Mouse (Mus musculus): ENCODE results near the gene Id1. TPM values are rescaled to one million over a fixed set of nuclear protein-coding genes. Genes with fewer than 3 reads are reported as not detected.

The Id1 gene
- total RNA-seq, 2 experiments from 2014 or later = 22.4 to 24.2 TPM

DNA sequence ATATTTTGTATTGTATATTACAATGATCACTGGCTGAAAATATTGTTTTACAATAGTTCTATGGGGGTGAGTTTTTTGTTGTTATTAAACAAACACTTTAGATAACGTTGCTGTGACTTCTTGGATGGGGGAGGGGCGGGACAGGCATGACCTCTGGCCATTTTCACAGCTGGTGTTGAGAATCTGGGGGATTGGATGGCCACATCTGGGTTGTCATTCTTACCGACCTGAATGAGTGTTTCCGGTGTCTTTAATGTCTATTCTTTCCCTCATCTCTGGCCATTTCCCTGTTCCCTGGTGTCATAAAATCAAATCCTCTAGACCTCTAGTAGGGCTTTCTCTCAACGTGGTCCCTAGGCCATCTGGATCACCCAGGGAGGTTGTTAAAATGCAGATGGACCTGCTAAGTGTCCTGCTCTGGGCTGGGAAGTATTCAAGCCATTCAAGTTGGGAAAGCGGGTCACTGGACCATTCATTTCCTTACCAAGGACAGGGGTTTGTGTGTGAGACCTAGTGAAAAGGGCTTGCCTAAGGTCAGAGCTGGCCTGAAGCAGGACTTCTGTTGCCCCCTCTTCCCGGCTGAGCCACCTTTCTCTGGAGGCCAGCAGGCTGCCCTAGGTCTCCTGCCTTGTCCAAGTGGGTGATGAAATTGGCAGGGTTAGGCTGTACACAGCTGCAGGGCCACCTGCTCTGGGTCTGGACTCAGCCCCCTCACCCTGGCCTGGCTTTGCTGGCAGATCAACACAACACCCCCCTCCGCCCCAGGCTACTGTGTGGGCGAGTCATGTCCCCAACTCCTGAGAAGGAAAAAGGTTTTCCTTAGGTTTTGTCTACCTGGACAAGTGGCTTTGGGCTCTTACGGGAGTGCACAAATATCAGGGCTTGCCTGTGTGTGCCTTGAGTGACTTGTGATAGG lies 1.5 kb downstream of the Id1 start:
- H3K27ac ChIP-seq = peak overlapping the region; percentile 79
- H3K4me3 ChIP-seq = peak overlapping the region; percentile 42
- no peak for DNase-seq (ENCODE audit: extremely low spot score in 1 of 2, low spot score in 2 of 2)
- TF ChIP-seq CTCF (IDR thresholded peaks at IDR 0.05) = no peak
- intact Hi-C loops (cut with DNase I) = no loop called here

DNA sequence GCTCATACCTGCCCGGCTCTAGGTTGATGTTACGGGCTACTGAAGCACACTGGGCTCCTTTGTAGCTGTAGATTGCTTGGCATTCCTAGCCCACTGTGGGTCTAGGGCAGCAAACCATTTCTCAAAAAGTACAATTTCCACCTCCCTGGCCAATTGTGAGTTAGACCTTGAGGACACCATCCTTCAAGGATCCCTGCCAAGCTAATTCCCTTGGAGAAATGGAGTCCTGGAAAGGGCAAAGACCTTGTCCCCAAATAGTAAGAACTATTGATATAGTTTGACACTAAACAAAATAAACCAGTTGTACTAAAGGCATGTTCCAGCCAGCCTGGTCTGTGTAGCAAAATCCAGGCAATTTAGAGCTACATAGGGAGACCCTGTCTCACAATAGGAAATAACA lies 2.3 kb downstream of the Id1 start:
- H3K27ac ChIP-seq = peak overlapping the region; percentile 79
- no peak for TF ChIP-seq CTCF (IDR thresholded peaks at IDR 0.05)
- DNase-seq (ENCODE audit: extremely low spot score in 1 of 2, low spot score in 2 of 2) = no peak
- peak overlapping the region; percentile 42 for H3K4me3 ChIP-seq
- intact Hi-C loops (cut with DNase I) = no loop called here

DNA sequence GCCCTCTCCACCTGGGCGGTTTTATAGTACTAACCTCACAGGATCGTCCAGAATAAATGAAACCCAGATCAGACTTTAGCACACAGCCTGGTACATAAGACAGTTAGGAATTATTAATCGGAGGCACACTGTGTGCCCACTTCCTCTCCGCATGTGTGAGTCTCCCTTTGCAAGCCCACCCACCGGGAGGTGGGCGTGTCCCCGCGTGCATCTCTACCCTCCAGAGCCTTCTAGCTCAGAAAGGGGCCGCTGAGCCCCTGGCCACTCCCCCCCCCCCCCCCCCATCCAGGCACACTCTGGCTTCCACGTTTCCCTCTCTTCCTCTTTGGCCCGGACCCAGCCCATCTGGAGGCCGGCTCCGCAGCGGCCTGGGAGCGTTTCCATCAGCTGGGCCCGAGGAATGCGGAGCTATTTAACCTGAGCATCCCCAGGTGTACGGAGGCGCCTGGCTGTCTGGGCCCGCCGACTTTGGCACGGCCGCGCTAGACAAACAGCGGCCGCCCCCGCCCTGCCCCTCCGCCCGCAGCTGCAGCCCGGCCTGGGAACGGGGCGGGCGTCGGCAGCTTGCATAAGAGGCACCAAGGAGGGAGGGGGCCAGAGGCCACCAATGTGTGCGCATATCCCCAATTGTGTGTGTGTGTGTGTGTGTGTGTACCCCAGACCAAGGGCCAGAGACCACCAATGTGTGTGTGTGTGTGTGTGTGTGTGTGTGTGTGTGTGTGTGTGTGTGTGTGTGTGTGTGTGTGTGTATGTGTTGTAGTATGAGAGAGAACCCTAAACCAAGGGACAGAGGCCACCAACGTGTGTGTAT lies 3.2 kb downstream of the Id1 start:
- no peak for TF ChIP-seq CTCF (IDR thresholded peaks at IDR 0.05)
- H3K4me3 ChIP-seq = peak overlapping the region; percentile 42
- peak overlapping the region; percentile 79 for H3K27ac ChIP-seq
- intact Hi-C loops (cut with DNase I) = no loop called here
- peak in 1 of 2 experiments; percentile 34 for DNase-seq (ENCODE audit: extremely low spot score in 1 of 2, low spot score in 2 of 2)

DNA sequence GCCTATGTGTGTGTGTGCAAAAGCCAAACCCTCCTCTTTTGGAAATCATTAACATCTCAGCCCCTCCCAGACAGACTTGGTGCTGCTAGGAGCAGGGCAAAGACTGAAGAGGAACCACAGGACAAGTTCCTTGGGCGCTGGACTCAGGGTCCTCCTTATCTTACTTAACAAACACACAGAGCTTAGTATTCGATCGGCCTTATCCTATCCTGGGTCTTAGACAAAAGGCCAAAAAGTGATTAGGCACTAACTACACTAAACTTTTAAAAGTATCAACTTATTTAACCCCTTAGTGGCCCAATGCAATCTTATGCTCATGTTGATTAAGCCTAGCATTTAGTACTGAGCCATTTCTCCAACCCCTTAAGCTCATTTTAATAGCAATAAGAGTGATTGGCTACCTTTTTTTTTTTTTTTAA lies 3.8 kb downstream of the Id1 start:
- intact Hi-C loops (cut with DNase I) = no loop called here
- no peak for DNase-seq (ENCODE audit: extremely low spot score in 1 of 2, low spot score in 2 of 2)
- H3K4me3 ChIP-seq = no peak overlapping the region
- peak overlapping the region; percentile 44 for H3K27ac ChIP-seq
- no peak for TF ChIP-seq CTCF (IDR thresholded peaks at IDR 0.05)

DNA sequence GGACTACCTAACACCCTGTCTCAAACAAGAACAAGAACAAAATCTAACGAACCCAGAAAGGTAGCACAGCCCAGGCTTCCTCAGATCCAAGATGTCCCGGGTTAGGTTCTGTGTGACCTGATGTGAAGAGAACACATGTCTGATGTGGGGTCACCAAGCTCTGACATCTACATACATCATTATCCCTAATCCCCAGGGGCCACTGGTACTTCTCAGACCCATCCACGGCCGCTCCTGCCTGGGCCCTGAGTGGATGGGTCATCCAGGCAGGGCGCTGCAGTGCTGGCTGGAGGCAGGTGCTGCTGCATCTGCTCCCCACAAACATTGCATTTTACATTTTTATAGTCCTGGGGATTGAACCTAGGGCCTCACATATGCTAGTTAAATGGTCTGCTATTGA lies 4.4 kb downstream of the Id1 start:
- no peak for TF ChIP-seq CTCF (IDR thresholded peaks at IDR 0.05)
- DNase-seq (ENCODE audit: extremely low spot score in 1 of 2, low spot score in 2 of 2) = no peak
- Histone ChIP-seq H3K27ac (no peak overlapping the region), H3K4me3 (no peak overlapping the region)
- intact Hi-C loops (cut with DNase I) = no loop called here

DNA sequence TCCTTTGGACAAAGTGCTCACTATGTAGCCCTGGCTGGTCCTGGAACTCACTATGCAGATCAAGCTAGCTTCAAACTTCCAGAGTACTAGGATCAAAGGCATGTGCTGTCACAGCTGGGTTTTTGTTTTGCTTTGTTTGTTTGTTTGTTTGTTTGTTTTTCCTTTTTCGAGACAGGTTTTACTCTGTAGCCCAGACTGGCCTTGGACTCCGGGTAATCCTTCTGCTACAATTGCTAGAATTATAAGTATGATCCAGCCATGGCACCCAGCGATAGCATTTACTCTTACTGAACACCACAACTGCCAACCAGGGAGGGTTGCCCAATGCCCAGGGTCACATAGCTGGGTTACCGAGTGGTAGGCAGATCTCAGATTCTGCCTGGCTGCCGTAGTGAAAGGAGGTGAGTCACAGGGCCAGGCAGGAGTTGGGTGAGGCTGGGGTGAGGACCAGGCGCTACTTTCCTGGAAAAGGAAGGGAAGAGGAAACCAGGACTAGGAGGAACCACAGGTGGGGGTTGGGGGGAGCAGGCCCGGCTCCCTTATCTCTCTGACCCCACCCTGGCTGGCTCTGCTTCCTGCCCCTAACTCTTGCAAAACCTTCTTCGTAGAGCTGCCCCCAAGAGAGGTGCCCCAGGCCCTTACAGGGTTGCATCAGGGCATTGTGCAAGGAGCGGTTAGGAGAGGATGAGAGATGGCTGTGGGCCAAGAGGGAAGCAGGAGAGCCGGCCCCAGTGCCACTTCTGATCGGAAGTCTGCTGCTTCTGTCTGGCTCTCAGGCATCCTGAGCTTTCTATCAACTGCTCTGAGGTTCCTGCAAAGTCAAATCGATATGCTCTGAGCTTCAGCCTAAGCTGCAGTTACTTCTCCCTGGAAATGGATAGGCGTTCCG lies 5.3 kb downstream of the Id1 start:
- TF ChIP-seq CTCF (IDR thresholded peaks at IDR 0.05) = no peak
- intact Hi-C loops (cut with DNase I) = no loop called here
- no peak for DNase-seq (ENCODE audit: extremely low spot score in 1 of 2, low spot score in 2 of 2)
- no peak overlapping the region for H3K4me3 ChIP-seq
- peak overlapping the region; percentile 21; the same call in 1 of the 2 replicates for H3K27ac ChIP-seq

DNA sequence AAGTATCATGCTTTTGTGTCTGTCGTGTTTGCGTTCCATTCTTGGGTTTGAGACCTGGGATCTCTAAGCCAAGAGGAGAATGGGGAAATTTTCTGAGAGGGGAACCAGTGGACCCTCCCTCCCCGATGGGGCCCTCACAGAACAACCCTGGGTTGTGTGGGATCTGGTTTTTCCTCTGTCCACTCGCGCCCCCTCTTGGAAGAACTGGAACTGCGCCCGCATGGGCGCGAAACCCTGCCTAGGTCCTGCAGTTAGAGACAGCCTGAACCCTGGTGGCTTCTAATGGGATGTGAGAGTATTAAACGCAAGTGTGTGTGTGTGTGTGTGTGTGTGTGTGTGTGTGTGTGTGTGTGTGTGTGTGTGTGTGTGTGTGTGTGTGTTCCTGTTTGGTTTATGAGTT lies 6.4 kb downstream of the Id1 start:
- Histone ChIP-seq H3K4me3 (no peak overlapping the region), H3K27ac (no peak overlapping the region)
- peak; percentile 43 for TF ChIP-seq CTCF (IDR thresholded peaks at IDR 0.05)
- DNase-seq (ENCODE audit: extremely low spot score in 1 of 2, low spot score in 2 of 2) = no peak
- intact Hi-C loops (cut with DNase I) = no loop called here

DNA sequence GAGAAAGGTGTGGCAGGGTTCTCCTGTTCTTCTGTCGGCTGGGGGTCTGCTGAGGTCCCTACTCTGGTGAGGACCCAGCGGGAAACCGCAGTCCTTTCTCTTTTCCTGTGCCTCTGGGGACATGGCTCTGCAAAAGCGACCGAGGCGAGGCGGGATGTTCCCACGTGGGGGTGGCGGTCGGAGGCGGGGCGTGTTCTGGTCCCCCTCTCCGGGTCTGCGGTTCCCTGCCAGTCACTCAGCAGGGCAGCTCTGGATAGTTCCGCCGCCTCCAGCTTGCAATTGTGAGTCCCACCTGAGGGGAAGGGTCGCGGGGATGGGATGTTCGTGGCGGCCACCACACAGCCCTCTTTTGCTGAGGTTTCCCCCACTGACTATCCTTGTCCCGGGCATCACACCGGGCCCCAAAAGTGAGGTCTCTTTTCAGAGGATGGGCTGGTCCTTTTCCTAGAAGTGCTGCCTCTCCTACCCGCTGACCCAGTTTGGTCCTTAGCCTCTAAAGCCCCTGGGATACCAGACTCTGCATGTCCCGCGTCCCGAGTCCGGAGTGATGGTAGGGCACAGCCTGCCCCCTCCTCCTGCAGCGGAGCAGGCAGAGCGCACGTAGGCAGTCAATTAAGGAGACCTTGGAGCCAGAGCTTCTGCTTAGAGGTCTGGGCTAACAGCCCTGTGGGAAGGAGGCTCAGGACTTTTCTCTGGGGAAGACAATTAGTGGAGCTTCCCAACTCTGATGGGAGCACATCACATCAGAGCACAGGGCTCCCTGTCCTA lies 18.1 kb downstream of the Id1 start, which contains the start of gene Cox4i2:
Gene Cox4i2, plus strand, starts transcription at position 230 of the 768 bp plus-strand sequence.
- DNase-seq (ENCODE audit: extremely low spot score in 1 of 2, low spot score in 2 of 2) = no peak
- intact Hi-C loops (cut with DNase I) = no loop called here
- H3K4me3 ChIP-seq = no peak within 1 kb of the TSS
- H3K27ac ChIP-seq = no peak within 1 kb of the TSS
- no peak for TF ChIP-seq CTCF (IDR thresholded peaks at IDR 0.05)

DNA sequence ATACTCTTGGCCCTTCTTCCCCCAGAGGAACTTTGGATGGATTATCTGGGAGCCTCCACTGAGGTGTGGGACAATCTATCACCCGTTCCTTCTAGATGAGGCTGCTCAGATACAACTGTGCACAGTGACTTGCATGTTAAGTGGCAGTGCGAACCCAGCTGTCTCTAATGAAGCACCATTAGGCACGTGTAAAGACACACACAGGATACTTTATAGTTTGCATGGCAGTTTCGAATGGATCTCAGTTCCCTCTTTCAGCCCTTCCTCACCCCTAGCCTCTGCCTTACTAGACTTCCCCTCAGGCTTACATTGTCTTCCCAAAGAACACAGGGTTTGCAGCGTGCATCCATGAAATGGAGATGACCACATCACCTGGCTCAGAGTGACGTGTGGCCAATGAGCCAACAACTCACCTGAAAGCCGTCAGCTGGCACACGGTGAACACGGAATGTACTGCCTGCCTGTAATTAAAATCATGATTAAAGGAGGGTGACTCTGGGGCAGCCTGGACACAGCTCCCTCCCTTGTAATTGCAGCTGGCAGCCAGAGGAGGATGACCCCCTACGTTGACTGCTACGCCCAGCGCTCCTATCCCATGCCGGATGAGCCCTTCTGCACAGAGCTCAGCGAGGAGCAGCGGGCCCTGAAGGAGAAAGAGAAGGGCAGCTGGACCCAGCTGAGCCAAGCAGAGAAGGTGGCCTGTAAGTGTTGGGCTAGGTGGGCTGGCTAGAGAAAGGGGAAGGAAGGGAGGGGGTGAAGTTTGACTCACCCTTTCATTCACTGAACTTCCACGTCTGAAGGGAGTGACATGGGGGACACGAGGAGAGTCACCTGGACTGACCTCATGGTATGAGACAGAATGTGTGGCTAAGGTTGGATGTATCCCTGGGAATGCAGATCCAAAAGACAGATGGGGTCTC lies 20.7 kb downstream of the Id1 start:
- H3K4me3 ChIP-seq = no peak overlapping the region
- intact Hi-C loops (cut with DNase I) = no loop called here
- TF ChIP-seq CTCF (IDR thresholded peaks at IDR 0.05) = no peak
- DNase-seq (ENCODE audit: extremely low spot score in 1 of 2, low spot score in 2 of 2) = no peak
- H3K27ac ChIP-seq = no peak overlapping the region

DNA sequence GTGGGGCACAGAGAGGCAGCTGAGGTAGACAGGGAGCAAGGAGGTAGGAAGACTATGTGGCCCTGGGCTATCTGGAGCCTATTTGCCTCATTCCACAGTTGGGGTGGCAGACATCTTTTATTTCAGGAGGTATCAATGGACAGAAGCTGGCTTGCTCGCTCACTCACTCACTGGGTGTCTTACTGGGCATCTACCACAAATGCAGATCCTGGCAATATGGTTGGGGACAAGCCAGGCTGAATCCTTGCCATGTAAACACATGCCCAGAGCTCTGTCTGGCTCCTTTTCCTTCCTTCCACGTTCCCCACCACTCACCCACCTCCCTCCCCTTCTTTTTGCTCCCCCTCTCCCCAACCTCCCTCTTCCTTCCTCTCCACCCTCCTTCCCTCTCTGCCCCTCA lies 21.4 kb downstream of the Id1 start:
- TF ChIP-seq CTCF (IDR thresholded peaks at IDR 0.05) = no peak
- DNase-seq (ENCODE audit: extremely low spot score in 1 of 2, low spot score in 2 of 2) = no peak
- Histone ChIP-seq H3K4me3 (no peak overlapping the region), H3K27ac (no peak overlapping the region)
- intact Hi-C loops (cut with DNase I) = no loop called here

Data from left cerebral cortex, adult 2 months (tissue).